Mouse (Mus musculus) intestine, embryonic 15.5 days (tissue): Measurements from ENCODE around the gene Pbp2. TPM values are rescaled to one million over a fixed set of nuclear protein-coding genes. Genes with fewer than 3 reads are reported as not detected.
A peak's percentile ranks its signal among the peaks of the same experiment; 100 is the strongest.

Experiments
- ATAC-seq: fragments of 200-750 bp; cut with Nextera tagmentation; 2 replicates; pipeline ENCODE4 v1.8.0; 2017; ENCODE audit warnings: moderate TSS enrichment, moderate library complexity
- H3K27ac ChIP-seq: fragments of 300-500 bp; sonication (generic); 2 replicates; pipeline ENCODE4 v1.5.1; 2015; ENCODE audit warnings: mild to moderate bottlenecking, inconsistent platforms
- H3K27me3 ChIP-seq: fragments of 300-500 bp; sonication (generic); replicated peaks from 2 replicates; pipeline ENCODE4 v1.6.1; 2015; ENCODE audit warnings: inconsistent platforms
- H3K36me3 ChIP-seq: fragments of 300-500 bp; sonication (generic); 2 replicates; pipeline ENCODE4 v1.6.1; 2015; ENCODE audit warnings: inconsistent platforms
- H3K4me1 ChIP-seq: fragments of 300-500 bp; sonication (generic); replicated peaks from 2 replicates; pipeline ENCODE4 v1.6.1; 2015; ENCODE audit warnings: inconsistent platforms
- H3K4me2 ChIP-seq: fragments of 300-500 bp; sonication (generic); replicated peaks from 2 replicates; pipeline ENCODE4 v1.6.1; 2015; ENCODE audit warnings: mild to moderate bottlenecking, inconsistent platforms
- H3K4me3 ChIP-seq: fragments of 300-500 bp; sonication (generic); replicated peaks from 2 replicates; pipeline ENCODE4 v1.5.1; 2015; ENCODE audit warnings: inconsistent platforms
- H3K9ac ChIP-seq: fragments of 300-500 bp; sonication (generic); 2 replicates; pipeline ENCODE4 v1.6.1; 2015; ENCODE audit warnings: inconsistent platforms
- H3K9me3 ChIP-seq: fragments of 300-500 bp; sonication (generic); 2 replicates; pipeline ENCODE4 v1.6.1; 2016; ENCODE audit warnings: inconsistent platforms
- WGBS: fragments of 180-500 bp; shearing (Covaris S2); methylation state at CpG from one replicate; pipeline ENCODE4 v1.1.7; 2015; 5-methylcytosine and 5-hydroxymethylcytosine counted together
- polyA plus RNA-seq: library from polyadenylated mRNA; unstranded; fragments of >200 nt; fragmentation: Nextera tagmentation; extraction: Ambion mirVana; gene quantifications from 2 replicates; pipeline ENCODE4 v1.2.1, GENCODE M21; 2015

The Pbp2 gene
- polyA plus RNA-seq, 1 experiment from 2014 or later: 0.25 TPM

DNA sequence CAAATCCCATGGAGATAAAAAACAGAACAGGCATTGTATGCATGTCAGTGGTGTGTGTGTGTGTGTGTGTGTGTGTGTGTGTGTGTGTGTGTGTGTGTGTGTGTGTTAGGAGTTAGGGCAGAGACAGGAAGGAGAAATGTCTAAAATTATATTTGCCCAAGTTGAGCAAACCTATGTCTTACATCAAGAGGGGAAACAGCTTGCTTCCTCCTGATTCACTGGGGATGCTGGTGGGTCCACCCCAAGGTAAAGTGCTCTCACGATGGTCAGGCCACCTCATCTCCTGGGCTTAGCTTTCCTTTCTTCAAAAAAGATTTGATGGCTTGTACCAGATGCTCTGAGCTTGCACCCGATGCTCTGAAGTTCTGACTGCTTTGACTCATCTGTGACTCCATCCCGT lies 13.9 kb upstream of the Pbp2 start:
- no peaks in the 10 kb centered on the region for H3K36me3 ChIP-seq
- H3K4me3 ChIP-seq: no peak overlapping the region
- no peak overlapping the region for H3K9ac ChIP-seq
- H3K4me1 ChIP-seq: peaks cover 21% of the 10 kb centered on the region
- no peak for ATAC-seq
- no peaks in the 10 kb centered on the region for H3K9me3 ChIP-seq
- H3K27me3 ChIP-seq: no peaks in the 10 kb centered on the region
- WGBS: 68% methylated on average over 3 of the region's 3 CpGs
- H3K4me2 ChIP-seq: no peak overlapping the region
- no peak overlapping the region for H3K27ac ChIP-seq

DNA sequence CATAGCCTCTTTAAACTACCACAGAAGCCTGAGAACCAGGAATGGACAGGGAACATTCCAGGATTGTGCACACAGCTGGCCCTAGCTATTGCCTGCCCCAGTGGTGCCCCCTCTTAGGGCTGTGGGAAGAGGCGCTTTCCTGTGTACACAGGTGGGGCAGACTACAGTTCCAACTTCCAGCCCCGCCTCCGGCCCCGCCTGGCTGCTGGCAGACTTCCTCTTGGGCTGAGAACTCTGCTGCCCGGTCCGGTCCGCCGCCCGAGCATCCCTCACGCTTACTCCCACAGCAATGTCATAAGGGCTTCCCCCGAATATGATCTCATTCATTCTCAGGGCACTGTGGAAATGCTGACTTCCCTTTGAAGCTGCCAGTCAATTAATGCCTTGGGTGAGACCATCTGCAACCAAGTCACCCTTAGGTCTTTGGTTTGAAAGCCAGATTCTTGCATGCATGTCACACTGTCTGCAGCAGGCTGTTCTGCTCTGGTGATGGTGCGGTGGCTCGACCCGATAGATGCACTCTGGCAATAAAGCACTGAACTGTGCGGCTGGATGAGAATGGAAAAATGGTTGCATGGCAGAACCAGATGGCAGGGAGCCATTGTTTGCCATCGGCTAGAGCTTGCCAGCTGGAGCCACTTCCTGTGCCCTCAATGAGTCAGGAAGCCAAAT lies 13.2 kb upstream of the Pbp2 start:
- peak overlapping the region; percentile 77 for H3K27ac ChIP-seq
- no peaks in the 10 kb centered on the region for H3K27me3 ChIP-seq
- peaks cover 21% of the 10 kb centered on the region for H3K4me1 ChIP-seq
- H3K9me3 ChIP-seq: no peaks in the 10 kb centered on the region
- 35% methylated on average over 16 of the region's 16 CpGs for WGBS
- peak overlapping the region; percentile 50 for H3K4me2 ChIP-seq
- ATAC-seq: peak; percentile 90
- H3K36me3 ChIP-seq: no peaks in the 10 kb centered on the region
- 0 out of 2 replicates have a peak overlapping the region, but pooled peaks have one; percentile 12 for H3K9ac ChIP-seq
- no peak overlapping the region for H3K4me3 ChIP-seq

DNA sequence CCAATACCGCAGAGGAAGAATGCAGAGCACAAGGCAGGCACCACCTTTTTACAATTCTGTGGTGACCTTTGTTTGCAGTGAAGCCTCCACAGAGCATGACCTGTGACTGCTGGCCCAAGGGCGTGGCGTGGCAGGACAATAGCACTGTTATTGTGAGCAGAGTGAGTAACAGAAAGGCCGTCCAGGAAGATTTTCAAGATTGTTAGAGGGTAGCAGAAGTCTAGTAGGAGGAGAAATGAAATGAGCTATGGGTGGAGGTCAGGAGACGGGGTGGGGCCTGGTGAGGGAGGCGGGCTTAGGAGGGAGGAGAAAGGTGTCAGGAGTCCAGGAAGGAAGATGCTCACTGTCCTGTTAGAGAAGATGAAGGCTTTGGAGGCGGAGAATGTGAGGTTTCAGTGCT lies 12.5 kb upstream of the Pbp2 start:
- WGBS: 58% methylated on average over 7 of the region's 7 CpGs
- Histone ChIP-seq H3K4me1 (peaks cover 21% of the 10 kb centered on the region), H3K36me3 (no peaks in the 10 kb centered on the region), H3K27ac (peak overlapping the region; percentile 77), H3K4me3 (no peak overlapping the region), H3K27me3 (no peaks in the 10 kb centered on the region), H3K9ac (0 out of 2 replicates have a peak overlapping the region, but pooled peaks have one; percentile 12), H3K4me2 (peak overlapping the region; percentile 50), H3K9me3 (no peaks in the 10 kb centered on the region)
- peak; percentile 68 for ATAC-seq

DNA sequence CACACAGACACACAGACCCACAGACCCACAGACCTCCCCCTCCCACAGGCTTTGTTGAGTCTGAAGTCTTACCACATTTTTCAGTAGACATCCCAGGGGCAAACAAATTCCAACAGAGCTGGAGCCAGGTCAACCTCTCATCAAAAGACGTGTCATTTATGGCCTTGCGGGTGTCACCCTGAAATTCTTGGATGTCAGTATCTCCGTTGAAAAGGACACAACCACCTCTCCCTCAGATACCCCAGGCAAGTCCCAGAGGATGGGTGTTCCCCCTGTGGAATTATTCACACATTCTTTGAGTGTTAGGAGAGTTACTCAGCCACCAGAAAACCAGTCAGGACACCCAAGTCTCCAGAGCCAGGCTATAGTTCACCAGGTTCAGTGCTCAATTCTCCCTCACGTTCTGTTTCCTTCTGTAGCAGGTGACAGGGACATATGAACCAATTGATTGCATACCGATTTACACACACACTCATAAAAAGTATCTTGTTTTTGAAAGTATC lies 9.3 kb upstream of the Pbp2 start:
- no peaks in the 10 kb centered on the region for H3K9me3 ChIP-seq
- no peak overlapping the region for H3K4me3 ChIP-seq
- no peak overlapping the region for H3K9ac ChIP-seq
- H3K4me2 ChIP-seq: no peak overlapping the region
- H3K27ac ChIP-seq: no peak overlapping the region
- no peaks in the 10 kb centered on the region for H3K27me3 ChIP-seq
- WGBS: 58% methylated on average over 5 of the region's 5 CpGs
- peaks cover 14% of the 10 kb centered on the region for H3K4me1 ChIP-seq
- H3K36me3 ChIP-seq: no peaks in the 10 kb centered on the region
- no peak for ATAC-seq

DNA sequence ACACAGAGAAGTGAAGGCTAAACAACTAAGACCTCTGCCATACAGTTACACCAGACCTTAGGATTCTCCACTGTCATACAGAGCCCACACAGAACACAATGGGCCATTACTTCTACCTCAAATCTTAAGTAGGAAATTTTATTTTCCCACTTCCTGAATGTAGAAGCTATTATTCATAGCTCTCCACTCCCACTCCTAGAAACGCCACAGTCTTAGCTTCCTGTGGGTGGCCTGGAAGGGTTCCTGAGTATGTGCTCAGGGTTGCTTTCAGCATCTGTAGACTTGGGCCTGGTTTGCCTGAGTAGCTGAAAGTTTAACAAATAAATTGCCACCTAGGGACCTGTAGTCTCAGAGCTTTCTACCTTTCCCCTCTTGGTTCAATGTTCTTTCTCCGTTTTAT lies 5.9 kb upstream of the Pbp2 start:
- no peaks in the 10 kb centered on the region for H3K4me1 ChIP-seq
- no peak overlapping the region for H3K27ac ChIP-seq
- no peaks in the 10 kb centered on the region for H3K36me3 ChIP-seq
- H3K9ac ChIP-seq: no peak overlapping the region
- H3K9me3 ChIP-seq: no peaks in the 10 kb centered on the region
- no peak overlapping the region for H3K4me3 ChIP-seq
- no peak for ATAC-seq
- no peaks in the 10 kb centered on the region for H3K27me3 ChIP-seq
- 60% methylated on average over 2 of the region's 2 CpGs for WGBS
- H3K4me2 ChIP-seq: no peak overlapping the region

DNA sequence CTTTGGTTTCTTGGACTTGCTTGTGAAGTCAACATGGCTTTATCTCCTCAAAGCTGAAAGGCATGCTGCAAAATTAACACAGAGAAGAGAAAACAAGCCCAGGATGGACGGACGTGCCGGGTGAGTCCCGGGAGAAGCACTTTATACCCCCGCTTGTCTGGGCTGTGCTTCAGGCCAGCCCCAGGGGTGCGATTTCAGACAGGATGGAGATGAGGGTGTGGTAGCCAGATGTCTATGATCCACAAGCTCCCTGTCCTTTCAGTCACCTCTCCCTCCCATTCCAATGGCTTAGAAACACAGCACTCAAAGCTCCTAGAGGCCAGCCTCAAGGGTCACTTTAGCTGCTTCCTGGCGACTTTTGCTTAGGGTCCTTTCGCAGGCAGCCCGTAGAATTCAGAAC lies 3.8 kb upstream of the Pbp2 start:
- H3K9ac ChIP-seq: no peak overlapping the region
- H3K27me3 ChIP-seq: no peaks in the 10 kb centered on the region
- no peaks in the 10 kb centered on the region for H3K9me3 ChIP-seq
- H3K4me1 ChIP-seq: no peaks in the 10 kb centered on the region
- H3K4me2 ChIP-seq: no peak overlapping the region
- H3K36me3 ChIP-seq: no peaks in the 10 kb centered on the region
- H3K27ac ChIP-seq: no peak overlapping the region
- no peak overlapping the region for H3K4me3 ChIP-seq
- WGBS: 64% methylated on average over 9 of the region's 9 CpGs
- ATAC-seq: no peak

DNA sequence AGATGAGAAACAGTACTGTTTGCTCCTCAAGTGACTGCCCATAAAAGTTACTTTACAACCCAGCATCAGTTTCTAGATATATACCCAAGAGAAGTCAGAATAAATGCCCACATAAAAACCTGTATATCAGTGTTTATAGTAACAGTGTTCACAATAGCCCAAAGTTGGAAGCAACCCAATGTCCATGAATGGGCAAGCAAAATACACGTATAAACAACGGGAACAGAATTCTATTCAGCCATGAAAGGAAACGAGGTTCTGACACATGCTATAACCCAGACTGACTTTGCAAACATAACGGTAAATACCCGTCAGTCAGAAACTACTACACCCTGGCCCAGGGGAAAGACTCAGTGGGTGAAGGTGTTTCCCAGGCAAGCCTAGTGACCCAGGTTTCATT lies 1.8 kb upstream of the Pbp2 start:
- 70% methylated on average over 5 of the region's 5 CpGs for WGBS
- Histone ChIP-seq H3K9me3 (no peaks in the 10 kb centered on the region), H3K36me3 (no peaks in the 10 kb centered on the region), H3K27ac (no peak overlapping the region), H3K4me3 (no peak overlapping the region), H3K9ac (no peak overlapping the region), H3K4me1 (no peaks in the 10 kb centered on the region), H3K27me3 (no peaks in the 10 kb centered on the region), H3K4me2 (no peak overlapping the region)
- no peak for ATAC-seq

DNA sequence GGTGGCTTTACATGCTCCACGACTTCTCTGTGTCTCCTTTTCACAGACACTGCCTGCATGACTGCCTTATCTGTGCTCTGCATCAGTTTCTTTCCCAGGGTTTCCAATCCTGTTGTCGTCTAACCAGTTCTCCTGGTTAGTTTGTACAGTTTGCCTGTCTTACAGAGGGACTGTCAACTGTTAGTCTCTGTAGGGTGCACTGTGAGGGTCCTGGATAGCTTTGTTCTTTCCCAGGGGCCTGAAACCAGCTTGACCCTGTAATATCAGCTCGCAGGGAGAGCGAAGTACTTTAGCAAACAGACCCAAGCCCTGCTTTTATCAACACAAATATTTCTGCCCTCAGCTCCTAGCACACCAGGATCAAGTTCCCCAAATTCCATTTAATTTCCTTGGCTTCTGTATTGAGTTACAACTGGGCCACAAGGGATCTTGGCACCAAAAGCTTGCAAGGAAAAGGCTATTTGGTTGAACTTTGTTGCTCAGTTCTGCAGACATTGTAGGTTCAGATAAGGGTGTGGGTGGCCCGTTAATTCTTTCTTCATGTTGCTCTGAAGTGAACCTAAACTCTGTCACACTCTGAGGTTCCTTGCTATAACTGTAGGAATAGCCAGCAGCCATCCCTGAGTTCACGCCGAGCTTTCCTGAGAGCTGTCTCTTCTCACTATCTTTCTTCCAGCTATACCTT lies 5.5 kb downstream of the Pbp2 start:
- Histone ChIP-seq H3K9ac (no peak overlapping the region), H3K27me3 (no peaks in the 10 kb centered on the region), H3K36me3 (no peaks in the 10 kb centered on the region), H3K27ac (no peak overlapping the region), H3K4me2 (no peak overlapping the region), H3K9me3 (no peaks in the 10 kb centered on the region), H3K4me3 (no peak overlapping the region), H3K4me1 (0 out of 2 replicates have a peak, but pooled peaks cover 2% of the 10 kb centered on the region)
- peak; percentile 75 for ATAC-seq
- WGBS: 45% methylated on average over 7 of the region's 7 CpGs

DNA sequence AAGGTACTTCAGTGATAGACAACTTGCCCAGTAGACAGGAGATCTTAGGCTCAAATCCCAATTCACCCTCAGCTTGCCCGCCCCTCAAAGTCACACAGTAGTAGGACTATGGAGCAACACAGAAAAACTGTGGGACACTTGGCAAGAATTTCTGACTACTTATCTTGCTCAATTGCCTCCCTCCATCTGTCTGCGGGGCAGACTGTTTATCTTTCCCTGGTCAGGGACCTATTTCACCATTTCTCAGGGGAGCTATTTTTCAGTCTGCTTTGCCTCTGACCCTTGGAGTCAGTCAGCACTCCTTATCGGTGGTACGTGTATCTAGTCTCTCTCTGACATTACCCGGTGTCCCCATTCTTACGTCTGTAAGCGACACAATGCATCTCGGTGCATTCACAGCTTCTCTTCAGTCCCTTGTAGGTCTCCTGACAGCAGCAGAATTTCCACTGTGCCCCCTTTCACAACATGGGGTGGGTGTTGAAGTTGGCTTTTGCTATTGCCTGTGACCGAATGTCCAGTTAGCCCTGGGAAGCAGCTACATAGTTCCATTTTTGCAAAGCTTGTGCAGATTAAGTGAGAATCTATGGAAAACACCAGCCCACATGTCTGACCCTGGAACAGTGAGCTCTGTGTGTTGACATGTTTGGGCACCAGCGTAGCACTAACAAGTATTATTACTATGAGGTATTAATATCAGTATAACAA lies 7.6 kb downstream of the Pbp2 start:
- Histone ChIP-seq H3K27ac (no peak overlapping the region), H3K4me2 (no peak overlapping the region), H3K4me1 (0 out of 2 replicates have a peak, but pooled peaks cover 2% of the 10 kb centered on the region), H3K36me3 (no peaks in the 10 kb centered on the region), H3K9me3 (no peaks in the 10 kb centered on the region), H3K9ac (no peak overlapping the region), H3K4me3 (no peak overlapping the region), H3K27me3 (no peaks in the 10 kb centered on the region)
- peak; percentile 42; the same call in 1 of the 2 replicates for ATAC-seq
- WGBS: 60% methylated on average over 10 of the region's 10 CpGs

DNA sequence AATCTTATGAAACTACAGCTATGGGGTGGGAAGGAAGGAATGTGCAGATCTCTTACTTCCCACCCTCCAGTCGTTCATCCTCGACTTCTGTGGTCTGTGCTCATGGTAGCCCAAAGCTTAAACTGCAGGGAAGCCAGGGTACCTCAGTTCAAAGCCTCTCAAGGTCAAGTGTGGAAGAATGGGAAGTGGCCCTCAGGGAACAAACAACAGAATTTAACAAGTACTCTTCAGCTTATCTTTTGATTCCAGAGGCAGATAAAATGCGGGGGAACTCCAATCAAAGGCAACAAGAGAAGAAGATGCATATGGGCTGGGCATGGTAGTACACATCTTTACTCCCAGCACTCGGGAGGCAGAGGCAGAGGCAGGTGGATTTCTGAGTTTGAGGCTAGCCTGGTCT lies 9.7 kb downstream of the Pbp2 start:
- WGBS: 71% methylated on average over 4 of the region's 4 CpGs
- 0 out of 2 replicates have a peak, but pooled peaks cover 5% of the 10 kb centered on the region for H3K4me1 ChIP-seq

DNA sequence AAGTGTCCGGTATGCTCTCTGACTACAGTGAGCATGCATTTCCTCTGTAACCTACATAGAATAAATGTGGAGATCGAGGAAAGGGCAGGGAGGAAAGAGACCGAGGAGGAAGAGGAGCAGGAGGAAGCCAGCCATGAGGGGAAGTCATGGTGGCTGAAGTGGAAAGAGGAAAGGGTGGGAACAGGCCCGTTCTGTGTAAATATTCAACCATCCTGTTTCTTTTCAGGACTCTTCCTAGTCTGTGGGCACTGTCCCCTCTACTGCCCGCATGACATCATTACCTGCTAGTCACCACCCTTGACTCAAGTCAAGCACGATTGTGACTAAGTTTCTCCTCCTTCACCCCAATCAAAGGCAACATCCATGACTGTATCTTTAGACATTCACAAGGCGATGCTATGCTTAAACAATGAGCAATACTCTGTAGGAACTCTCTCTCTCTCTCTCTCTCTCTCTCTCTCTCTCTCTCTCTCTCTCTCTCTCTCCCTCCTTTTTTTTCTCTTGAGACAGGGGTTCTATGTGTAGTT lies 11.1 kb downstream of the Pbp2 start:
- Histone ChIP-seq H3K4me1 (0 out of 2 replicates have a peak, but pooled peaks cover 4% of the 10 kb centered on the region), H3K4me2 (no peak overlapping the region), H3K9me3 (no peaks in the 10 kb centered on the region), H3K27ac (no peak overlapping the region), H3K36me3 (no peaks in the 10 kb centered on the region), H3K27me3 (no peaks in the 10 kb centered on the region), H3K4me3 (no peak overlapping the region), H3K9ac (no peak overlapping the region)
- ATAC-seq: no peak
- WGBS: 86% methylated on average over 7 of the region's 7 CpGs

More for the DNA sequence above, 9.7 kb downstream of the Pbp2 start:
- H3K4me3 ChIP-seq: no peak overlapping the region
- H3K4me2 ChIP-seq: no peak overlapping the region
- H3K36me3 ChIP-seq: no peaks in the 10 kb centered on the region
- H3K27me3 ChIP-seq: no peaks in the 10 kb centered on the region
- no peak for ATAC-seq
- no peak overlapping the region for H3K9ac ChIP-seq
- no peak overlapping the region for H3K27ac ChIP-seq
- no peaks in the 10 kb centered on the region for H3K9me3 ChIP-seq

DNA sequence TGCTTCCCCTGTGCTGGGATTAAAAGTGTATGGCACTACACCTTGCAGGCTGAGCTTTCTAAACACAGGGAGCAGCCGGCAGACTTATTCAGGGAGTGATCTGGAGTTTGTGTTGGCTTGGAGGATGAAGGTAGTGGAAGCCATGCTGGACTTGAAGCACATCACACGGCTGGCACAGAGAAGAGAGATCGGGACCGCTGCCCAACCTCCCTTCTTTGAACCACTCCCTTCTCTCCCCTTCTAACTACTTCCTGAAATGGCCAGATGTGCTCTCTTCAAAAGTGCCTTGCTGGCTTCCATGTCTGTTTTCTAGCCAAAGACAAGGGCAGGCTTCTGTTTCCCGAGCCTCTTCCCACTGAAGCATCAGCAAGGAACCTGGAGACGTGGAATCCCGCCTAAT lies 12.6 kb downstream of the Pbp2 start:
- Histone ChIP-seq H3K27ac (no peak overlapping the region), H3K9me3 (no peaks in the 10 kb centered on the region), H3K27me3 (no peaks in the 10 kb centered on the region), H3K4me1 (0 out of 2 replicates have a peak, but pooled peaks cover 4% of the 10 kb centered on the region), H3K9ac (no peak overlapping the region), H3K36me3 (no peaks in the 10 kb centered on the region), H3K4me2 (no peak overlapping the region), H3K4me3 (no peak overlapping the region)
- WGBS: 74% methylated on average over 7 of the region's 7 CpGs
- ATAC-seq: no peak
